Mouse (Mus musculus): Measurements from ENCODE around the gene Dhrs13. TPM values are rescaled to one million over a fixed set of nuclear protein-coding genes. Genes with fewer than 3 reads are reported as not detected.

The Dhrs13 gene
- polyA plus RNA-seq, 1 experiment from 2014 or later = 11.3 TPM

DNA sequence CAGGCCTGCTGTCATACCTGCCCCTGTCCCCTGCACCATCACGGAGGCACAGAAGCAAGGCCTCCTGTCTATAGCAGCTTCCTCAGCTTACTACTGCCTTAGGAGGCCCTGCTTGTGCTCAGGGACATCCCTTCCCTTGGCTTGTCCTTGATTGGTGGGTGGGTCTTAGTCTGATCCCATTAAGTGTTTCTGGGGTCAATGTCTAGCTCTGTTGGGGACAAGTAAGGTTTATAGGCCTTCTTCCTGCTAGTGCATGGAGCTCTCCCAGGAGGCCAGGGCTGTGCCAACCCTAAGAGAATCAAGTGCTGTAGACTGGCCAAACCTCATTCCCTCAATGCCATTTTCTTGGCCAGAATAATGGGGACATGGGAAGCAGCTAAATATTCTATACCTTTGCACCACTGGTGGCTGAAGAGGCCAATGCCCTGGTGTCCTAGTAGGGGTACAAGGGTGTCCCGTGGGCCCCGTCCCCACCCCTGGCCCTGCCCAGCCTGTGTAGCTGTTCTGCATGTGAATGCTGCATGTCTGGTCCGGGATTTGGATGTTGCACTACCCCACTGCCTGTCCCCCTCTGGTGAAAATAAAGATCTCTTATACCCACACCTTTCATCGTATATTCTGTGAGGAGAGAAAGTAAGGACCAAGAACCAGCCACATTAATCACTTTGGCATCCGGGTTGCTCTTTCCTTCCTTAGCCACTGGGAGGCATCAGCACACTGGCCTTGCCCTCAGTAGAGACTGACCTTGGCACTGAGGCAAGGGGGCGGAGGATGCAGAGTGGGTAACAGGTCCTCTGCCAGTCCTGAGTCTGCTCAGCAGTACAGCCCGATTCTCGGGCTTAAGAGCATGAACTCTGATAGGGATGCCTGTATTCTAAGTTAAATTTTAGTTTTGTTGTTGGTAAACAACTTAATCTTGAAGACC is 28.0 kb downstream of the Dhrs13 start:
- Histone ChIP-seq H3K9me3 (replicated peaks; ENCODE audit: control insufficient read depth, low read length) (no peaks in the 10 kb centered on the region), H3K27ac (ENCODE audit: low read length) (peak overlapping the region; percentile 82), H3K4me1 (ENCODE audit: control insufficient read depth, low read depth, low read length) (peaks cover 42% of the 10 kb centered on the region), H3K36me3 (ENCODE audit: control insufficient read depth, insufficient read depth) (0 out of 2 replicates have a peak, but pooled peaks cover 2% of the 10 kb centered on the region), H3K4me2 (ENCODE audit: low read depth, low read length) (peak overlapping the region; percentile 50), H3K27me3 (ENCODE audit: control insufficient read depth, insufficient read depth, low read depth, low read length) (no peaks in the 10 kb centered on the region), H3K4me3 (ENCODE audit: low read depth, low read length) (peak overlapping the region; percentile 10), H3K9ac (ENCODE audit: low read depth, low read length) (peak overlapping the region; percentile 46)
- ATAC-seq (ENCODE audit: low read depth) = peak; percentile 85
- 39% methylated on average over 9 of the region's 9 CpGs for WGBS (ENCODE audit: insufficient replicate concordance)

- Histone ChIP-seq H3K9me3 (replicated peaks; ENCODE audit: control insufficient read depth, low read length) (no peaks in the 10 kb centered on the region), H3K4me3 (ENCODE audit: low read depth, low read length) (no peak overlapping the region), H3K4me1 (ENCODE audit: control insufficient read depth, low read depth, low read length) (peaks cover 64% of the 10 kb centered on the region), H3K4me2 (ENCODE audit: low read depth, low read length) (no peak overlapping the region), H3K9ac (ENCODE audit: low read depth, low read length) (peak overlapping the region; percentile 42), H3K27me3 (ENCODE audit: control insufficient read depth, insufficient read depth, low read depth, low read length) (no peaks in the 10 kb centered on the region), H3K36me3 (ENCODE audit: control insufficient read depth, insufficient read depth) (0 out of 2 replicates have a peak, but pooled peaks cover 2% of the 10 kb centered on the region), H3K27ac (ENCODE audit: low read length) (peak overlapping the region; percentile 87)
- 59% methylated on average over 1 of the region's 1 CpGs for WGBS (ENCODE audit: insufficient replicate concordance)
- ATAC-seq (ENCODE audit: low read depth) = no peak
Observed at GRCm38 (mm10) chr11:78062563-78062962, 30.5 kb downstream of the Dhrs13 start.

DNA sequence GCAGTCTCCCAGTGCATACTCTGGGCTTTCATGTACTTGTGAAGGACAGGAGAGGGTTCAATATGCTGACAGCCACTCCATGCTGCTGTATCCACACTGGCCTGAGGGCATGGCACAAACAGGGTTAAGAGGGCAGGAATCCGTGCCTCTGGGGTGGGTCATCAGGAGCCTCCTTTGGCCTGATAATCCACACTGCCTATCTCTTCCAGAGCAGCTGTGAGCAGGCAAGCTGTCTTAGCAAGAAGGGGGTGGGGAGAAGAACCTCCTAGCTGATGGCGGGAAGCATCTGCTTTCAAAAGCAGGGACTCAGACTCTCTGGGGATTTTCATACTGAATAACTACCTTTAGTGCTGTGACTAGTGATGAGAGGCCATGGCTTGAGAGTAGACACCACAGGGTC is 33.8 kb downstream of the Dhrs13 start:
- Histone ChIP-seq H3K4me2 (ENCODE audit: low read depth, low read length) (peak overlapping the region; percentile 54), H3K9ac (ENCODE audit: low read depth, low read length) (peak overlapping the region; percentile 75)

GRCm38 (mm10) chr11:78066641-78067040 is 34.6 kb downstream of the Dhrs13 start:
- Histone ChIP-seq H3K4me3 (ENCODE audit: low read depth, low read length) (no peak overlapping the region), H3K4me2 (ENCODE audit: low read depth, low read length) (peak overlapping the region; percentile 51), H3K27me3 (ENCODE audit: control insufficient read depth, insufficient read depth, low read depth, low read length) (no peaks in the 10 kb centered on the region), H3K9ac (ENCODE audit: low read depth, low read length) (peak overlapping the region; percentile 75), H3K27ac (ENCODE audit: low read length) (peak overlapping the region; percentile 98), H3K9me3 (replicated peaks; ENCODE audit: control insufficient read depth, low read length) (no peaks in the 10 kb centered on the region), H3K36me3 (ENCODE audit: control insufficient read depth, insufficient read depth) (no peaks in the 10 kb centered on the region), H3K4me1 (ENCODE audit: control insufficient read depth, low read depth, low read length) (peaks cover 76% of the 10 kb centered on the region)
- 59% methylated on average over 2 of the region's 2 CpGs for WGBS (ENCODE audit: insufficient replicate concordance)
- no peak for ATAC-seq (ENCODE audit: low read depth)

More for the DNA sequence above, 33.8 kb downstream of the Dhrs13 start:
- WGBS (ENCODE audit: insufficient replicate concordance) = 17% methylated on average over 2 of the region's 2 CpGs
- Histone ChIP-seq H3K27me3 (ENCODE audit: control insufficient read depth, insufficient read depth, low read depth, low read length) (no peaks in the 10 kb centered on the region), H3K27ac (ENCODE audit: low read length) (peak overlapping the region; percentile 98), H3K36me3 (ENCODE audit: control insufficient read depth, insufficient read depth) (no peaks in the 10 kb centered on the region), H3K4me1 (ENCODE audit: control insufficient read depth, low read depth, low read length) (peaks cover 81% of the 10 kb centered on the region), H3K9me3 (replicated peaks; ENCODE audit: control insufficient read depth, low read length) (no peaks in the 10 kb centered on the region), H3K4me3 (ENCODE audit: low read depth, low read length) (peak overlapping the region; percentile 38)
- ATAC-seq (ENCODE audit: low read depth) = peak; percentile 80

- H3K4me2 ChIP-seq (ENCODE audit: low read depth, low read length) = peak overlapping the region; percentile 51
- peaks cover 69% of the 10 kb centered on the region for H3K4me1 ChIP-seq (ENCODE audit: control insufficient read depth, low read depth, low read length)
- H3K9me3 ChIP-seq (replicated peaks; ENCODE audit: control insufficient read depth, low read length) = no peaks in the 10 kb centered on the region
- no peaks in the 10 kb centered on the region for H3K36me3 ChIP-seq (ENCODE audit: control insufficient read depth, insufficient read depth)
- H3K27ac ChIP-seq (ENCODE audit: low read length) = peak overlapping the region; percentile 98
- peak overlapping the region; percentile 5; the same call in 1 of the 2 replicates for H3K4me3 ChIP-seq (ENCODE audit: low read depth, low read length)
- H3K9ac ChIP-seq (ENCODE audit: low read depth, low read length) = peak overlapping the region; percentile 75
- 57% methylated on average over 5 of the region's 5 CpGs for WGBS (ENCODE audit: insufficient replicate concordance)
- no peaks in the 10 kb centered on the region for H3K27me3 ChIP-seq (ENCODE audit: control insufficient read depth, insufficient read depth, low read depth, low read length)
- ATAC-seq (ENCODE audit: low read depth) = no peak
Observed at GRCm38 (mm10) chr11:78067566-78067965, 35.5 kb downstream of the Dhrs13 start.

GRCm38 (mm10) chr11:78069130-78069529 is 37.0 kb downstream of the Dhrs13 start:
- Histone ChIP-seq H3K9ac (ENCODE audit: low read depth, low read length) (peak overlapping the region; percentile 75), H3K9me3 (replicated peaks; ENCODE audit: control insufficient read depth, low read length) (no peaks in the 10 kb centered on the region), H3K4me2 (ENCODE audit: low read depth, low read length) (peak overlapping the region; percentile 79), H3K4me1 (ENCODE audit: control insufficient read depth, low read depth, low read length) (peaks cover 61% of the 10 kb centered on the region), H3K27ac (ENCODE audit: low read length) (peak overlapping the region; percentile 98), H3K36me3 (ENCODE audit: control insufficient read depth, insufficient read depth) (0 out of 2 replicates have a peak, but pooled peaks cover 4% of the 10 kb centered on the region), H3K27me3 (ENCODE audit: control insufficient read depth, insufficient read depth, low read depth, low read length) (no peaks in the 10 kb centered on the region), H3K4me3 (ENCODE audit: low read depth, low read length) (peak overlapping the region; percentile 74)
- no peak for ATAC-seq (ENCODE audit: low read depth)
- 28% methylated on average over 5 of the region's 5 CpGs for WGBS (ENCODE audit: insufficient replicate concordance)

DNA sequence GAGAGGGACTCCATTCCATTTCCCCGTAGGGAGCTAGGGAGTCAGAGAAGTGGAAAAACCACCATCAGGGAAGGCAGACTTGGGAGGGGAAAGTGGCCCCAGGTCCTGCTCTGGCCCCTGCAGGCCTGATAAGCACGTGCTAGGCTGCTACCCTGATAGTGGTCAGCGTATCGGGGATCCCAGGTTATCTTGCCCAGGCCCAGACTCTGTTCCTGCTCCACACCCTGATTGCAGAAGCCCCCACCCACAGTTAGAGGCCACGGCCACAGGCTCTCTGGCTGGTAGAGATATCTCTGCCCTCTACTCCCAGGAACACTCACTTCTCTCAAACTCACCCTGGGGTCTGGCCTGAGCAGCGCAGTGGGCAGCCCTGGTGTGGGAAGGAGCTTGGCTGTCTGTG is 37.6 kb downstream of the Dhrs13 start:
- peak overlapping the region; percentile 79 for H3K4me2 ChIP-seq (ENCODE audit: low read depth, low read length)
- H3K9ac ChIP-seq (ENCODE audit: low read depth, low read length) = peak overlapping the region; percentile 94
- H3K4me3 ChIP-seq (ENCODE audit: low read depth, low read length) = peak overlapping the region; percentile 74
- H3K27me3 ChIP-seq (ENCODE audit: control insufficient read depth, insufficient read depth, low read depth, low read length) = no peaks in the 10 kb centered on the region
- H3K9me3 ChIP-seq (replicated peaks; ENCODE audit: control insufficient read depth, low read length) = no peaks in the 10 kb centered on the region
- 27% methylated on average over 6 of the region's 6 CpGs for WGBS (ENCODE audit: insufficient replicate concordance)
- peak; percentile 74 for ATAC-seq (ENCODE audit: low read depth)
- H3K36me3 ChIP-seq (ENCODE audit: control insufficient read depth, insufficient read depth) = peaks cover 9% of the 10 kb centered on the region
- peak overlapping the region; percentile 100 for H3K27ac ChIP-seq (ENCODE audit: low read length)
- peaks cover 56% of the 10 kb centered on the region for H3K4me1 ChIP-seq (ENCODE audit: control insufficient read depth, low read depth, low read length)

DNA sequence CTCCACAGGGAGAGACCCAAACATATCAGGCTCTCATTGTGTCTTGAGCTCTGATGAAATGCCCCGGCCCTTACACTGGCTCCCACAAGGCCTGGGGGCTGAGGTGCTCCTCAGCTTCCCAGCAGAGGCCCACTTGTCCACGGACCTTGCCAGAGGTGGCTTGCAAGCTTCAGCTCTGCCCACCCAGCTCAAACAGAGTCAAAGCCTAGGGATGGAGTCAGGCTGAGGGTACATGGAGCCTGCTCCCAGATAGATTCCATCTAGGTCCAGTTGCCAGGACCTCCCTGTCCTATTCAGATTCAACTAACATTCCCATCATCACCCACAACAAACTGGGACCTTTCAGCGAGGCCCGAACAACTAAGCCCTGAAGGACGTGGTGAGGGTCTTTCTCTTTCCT is 39.9 kb downstream of the Dhrs13 start:
- Histone ChIP-seq H3K27me3 (ENCODE audit: control insufficient read depth, insufficient read depth, low read depth, low read length) (no peaks in the 10 kb centered on the region), H3K27ac (ENCODE audit: low read length) (peak overlapping the region; percentile 100), H3K9me3 (replicated peaks; ENCODE audit: control insufficient read depth, low read length) (no peaks in the 10 kb centered on the region), H3K4me3 (ENCODE audit: low read depth, low read length) (peak overlapping the region; percentile 74), H3K9ac (ENCODE audit: low read depth, low read length) (peak overlapping the region; percentile 94), H3K4me2 (ENCODE audit: low read depth, low read length) (peak overlapping the region; percentile 79), H3K36me3 (ENCODE audit: control insufficient read depth, insufficient read depth) (peaks cover 24% of the 10 kb centered on the region), H3K4me1 (ENCODE audit: control insufficient read depth, low read depth, low read length) (peaks cover 46% of the 10 kb centered on the region)
- no peak for ATAC-seq (ENCODE audit: low read depth)
- 41% methylated on average over 5 of the region's 5 CpGs for WGBS (ENCODE audit: insufficient replicate concordance)

Measured in liver, embryonic 16.5 days (tissue).